In the genomic region with DNA sequence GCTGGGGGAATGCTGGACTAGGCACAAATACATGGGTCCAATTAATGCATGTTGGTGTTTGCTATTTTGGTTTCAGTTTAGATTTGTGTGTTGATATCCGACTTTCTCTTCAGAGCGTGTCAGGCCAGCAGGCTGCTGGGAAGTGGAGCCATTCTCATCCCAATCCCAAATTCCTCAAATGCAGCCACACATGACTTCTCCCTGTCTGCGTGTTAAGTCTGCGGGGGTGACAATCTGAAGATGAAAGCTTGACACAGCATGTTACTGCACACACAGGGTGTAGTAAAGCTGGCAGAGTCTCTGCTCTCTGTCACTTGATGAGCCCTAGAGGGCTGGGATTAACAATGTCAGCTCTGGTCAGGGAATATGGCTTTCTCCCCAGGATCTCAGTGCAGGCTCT, we compare ENCODE assay signal across 13 mouse cellular contexts. TPM values are rescaled to one million over a fixed set of nuclear protein-coding genes. Genes with fewer than 3 reads are reported as not detected.
DNase-seq lines count a peak whose midpoint lies in the region; ATAC-seq lines count a peak whose summit lies in the region.
"Had no signal": no experiment of that assay in that cellular context is flagged by ENCODE, and none has a peak within 500 bp of the region (broad histone marks: within the 10 kb centered on the region; RNA-seq: fewer than 3 reads in every experiment).

No protein-coding gene starts in this region.

- no peak overlapping the region for H3K4me2 ChIP-seq in lung, embryonic 15.5 days
- H3K4me2 ChIP-seq in forebrain, embryonic 16.5 days (ENCODE audit: low read length), result peak overlapping the region; percentile 11
- peak overlapping the region; percentile 17; the same call in 1 of the 2 replicates for H3K4me2 ChIP-seq in midbrain, embryonic 13.5 days (replicated peaks)
- H3K4me2 ChIP-seq: liver, embryonic 13.5 days had no signal

- H3K9me3 ChIP-seq in lung, embryonic 15.5 days, result no peaks in the 10 kb centered on the region
- no peaks in the 10 kb centered on the region for H3K9me3 ChIP-seq in forebrain, embryonic 16.5 days (ENCODE audit: control insufficient read depth, low read length)
- H3K9me3 ChIP-seq in midbrain, embryonic 13.5 days, result no peaks in the 10 kb centered on the region
- H3K9me3 ChIP-seq: liver, embryonic 13.5 days had no signal

- no peak overlapping the region for H3K27ac ChIP-seq in lung, embryonic 15.5 days
- no peak overlapping the region for H3K27ac ChIP-seq in forebrain, embryonic 16.5 days (ENCODE audit: low read length)
- no peak overlapping the region; the same call in 1 of the 2 replicates for H3K27ac ChIP-seq in midbrain, embryonic 13.5 days
- H3K27ac ChIP-seq: liver, embryonic 13.5 days had no signal

- no peaks in the 10 kb centered on the region for H3K27me3 ChIP-seq in lung, embryonic 15.5 days
- no peaks in the 10 kb centered on the region for H3K27me3 ChIP-seq in forebrain, embryonic 16.5 days (replicated peaks; ENCODE audit: control insufficient read depth, insufficient read depth, low read length)
- H3K27me3 ChIP-seq in midbrain, embryonic 13.5 days, result 0 out of 2 replicates have a peak, but pooled peaks cover 3% of the 10 kb centered on the region
- H3K27me3 ChIP-seq: liver, embryonic 13.5 days had no signal

- no peak overlapping the region for H3K9ac ChIP-seq in lung, embryonic 15.5 days
- no peak overlapping the region for H3K9ac ChIP-seq in forebrain, embryonic 16.5 days (replicated peaks; ENCODE audit: low read depth, low read length)
- H3K9ac ChIP-seq in midbrain, embryonic 13.5 days (replicated peaks), result no peak overlapping the region
- H3K9ac ChIP-seq: liver, embryonic 13.5 days had no signal

- H3K4me1 ChIP-seq in lung, embryonic 15.5 days, result peaks cover 19% of the 10 kb centered on the region
- peaks cover 12% of the 10 kb centered on the region for H3K4me1 ChIP-seq in forebrain, embryonic 16.5 days (replicated peaks; ENCODE audit: control insufficient read depth, insufficient read depth, low read length)
- peaks cover 22% of the 10 kb centered on the region for H3K4me1 ChIP-seq in midbrain, embryonic 13.5 days (replicated peaks)
- H3K4me1 ChIP-seq: liver, embryonic 13.5 days had no signal

- ATAC-seq in frontal cortex, adult (ENCODE audit: low TSS enrichment), result peak; percentile 11; the same call in 1 of the 2 replicates
- ATAC-seq in lung, embryonic 15.5 days (ENCODE audit: borderline replicate concordance, extremely low read depth, low FRiP score, low TSS enrichment), result peak; percentile 25; the same call in 1 of the 2 replicates
- ATAC-seq in forebrain, embryonic 16.5 days, result peak; percentile 56
- ATAC-seq in midbrain, embryonic 13.5 days, result peak; percentile 49
- ATAC-seq: intestine, postnatal 0 days had no signal

- 44% methylated on average over 4 of the region's 4 CpGs for WGBS in lung, embryonic 15.5 days
- 7% methylated on average over 4 of the region's 4 CpGs for WGBS in forebrain, embryonic 16.5 days
- 3% methylated on average over 4 of the region's 4 CpGs for WGBS in midbrain, embryonic 13.5 days

- intact Hi-C loops in left cerebral cortex, postnatal 36 days (cut with DNase I), result no loop called here
- intact Hi-C loops in left cerebral cortex, postnatal 10 days (cut with DNase I), result no loop called here

- no peaks in the 10 kb centered on the region for H3K36me3 ChIP-seq in lung, embryonic 15.5 days
- H3K36me3 ChIP-seq in forebrain, embryonic 16.5 days (ENCODE audit: control insufficient read depth, insufficient read depth), result no peaks in the 10 kb centered on the region
- H3K36me3 ChIP-seq in midbrain, embryonic 13.5 days, result no peaks in the 10 kb centered on the region
- H3K36me3 ChIP-seq: liver, embryonic 13.5 days had no signal

- no peak for DNase-seq in frontal cortex, postnatal 25 days (ENCODE audit: low spot score in 2 of 2)
- no peak for DNase-seq in lung, postnatal 36 days
- DNase-seq in left cerebral cortex, postnatal 36 days (ENCODE audit: low spot score in 2 of 2), result no peak
- DNase-seq in left cerebral cortex, postnatal 10 days (ENCODE audit: extremely low spot score in 1 of 2, low spot score in 2 of 2), result no peak
- DNase-seq: adrenal gland, adult 8-10 months; cerebellum, adult 11-12 months; liver, embryonic 13.5 days had no signal

- H3K4me3 ChIP-seq in lung, embryonic 15.5 days, result no peak overlapping the region
- H3K4me3 ChIP-seq in forebrain, embryonic 16.5 days (replicated peaks; ENCODE audit: low read length), result no peak overlapping the region
- no peak overlapping the region for H3K4me3 ChIP-seq in midbrain, embryonic 13.5 days (replicated peaks)
- H3K4me3 ChIP-seq: erythroblast, embryonic 14.5 days; liver, embryonic 13.5 days had no signal

RNA-seq across cellular contexts. Expression of a gene that starts 20.0 kb away (rescaled TPM):
- polyA plus RNA-seq in lung, embryonic 15.5 days (2015; fragmentation: Nextera tagmentation; extraction: Ambion mirVana), result 150 and 154 TPM in 2 replicates
- 31.2 and 41.5 TPM in 2 replicates for polyA plus RNA-seq in forebrain, embryonic 16.5 days (2015; fragmentation: Nextera tagmentation; extraction: Ambion mirVana)
- polyA plus RNA-seq in midbrain, embryonic 13.5 days (2015; fragmentation: Nextera tagmentation; extraction: Ambion mirVana), result 11.0 and 11.7 TPM in 2 replicates
- 100 to 1,000 TPM in 1 of 2 experiments, 10 to 100 TPM in 1; 80.7 to 123 TPM for total RNA-seq in left cerebral cortex, postnatal 36 days (2021)
- total RNA-seq in left cerebral cortex, postnatal 10 days (2021), result 10 to 100 TPM; 74.5 to 75.6 TPM
- polyA plus RNA-seq: erythroblast, embryonic 14.5 days had no signal
